Mouse (Mus musculus) G1E (cell line): ENCODE measurements around the gene Flt3l. TPM values are rescaled to one million over a fixed set of nuclear protein-coding genes. Genes with fewer than 3 reads are reported as not detected.

ENCODE experiments used
- ATAC-seq: 2 replicates; pipeline ENCODE4 v1.8.0; 2016; ENCODE audit warnings: mild to moderate bottlenecking; ENCODE audit not compliant: insufficient number of reproducible peaks, poor library complexity, low FRiP score, severe bottlenecking; ENCODE audit errors: extremely low read depth
- DNase-seq: peaks from one replicate; pipeline ENCODE4 v3.0.0; 2012; ENCODE audit warnings: low spot score
- H3K27me3 ChIP-seq: 2 replicates; pipeline ENCODE4 v1.6.1; 2012; ENCODE audit warnings: mild to moderate bottlenecking, low read length, inconsistent platforms; ENCODE audit not compliant: insufficient read depth
- H3K36me3 ChIP-seq: replicated peaks from 2 replicates; pipeline ENCODE3; 2012; ENCODE audit warnings: mild to moderate bottlenecking, inconsistent platforms
- H3K4me1 ChIP-seq: 2 replicates; pipeline ENCODE4 v1.6.1; 2012; ENCODE audit warnings: low read depth, low read length, inconsistent platforms, mixed read lengths; ENCODE audit not compliant: insufficient read depth
- H3K4me3 ChIP-seq: 2 replicates; pipeline ENCODE4 v1.5.1; 2012; ENCODE audit warnings: low read depth, mild to moderate bottlenecking, inconsistent platforms, low read length, moderate library complexity, mixed read lengths
- H3K9me3 ChIP-seq: replicated peaks from 2 replicates; pipeline ENCODE4 v1.6.1; 2012; ENCODE audit warnings: inconsistent platforms
- CTCF ChIP-seq: IDR thresholded peaks from 2 replicates; pipeline ENCODE4 v1.5.1; 2012; ENCODE audit warnings: low read depth, low read length, inconsistent platforms, mixed read lengths
- GATA1 ChIP-seq: IDR thresholded peaks from 2 replicates; pipeline ENCODE4 v1.6.1; 2012; ENCODE audit warnings: borderline replicate concordance, low read length, inconsistent platforms, mixed read lengths
- GATA2 ChIP-seq: IDR thresholded peaks from 2 replicates; pipeline ENCODE4 v1.6.1; 2012; ENCODE audit warnings: low read depth, low read length, inconsistent platforms, borderline replicate concordance
- POLR2AphosphoS5 ChIP-seq: IDR thresholded peaks from 2 replicates; pipeline ENCODE4 v1.6.1; 2012; ENCODE audit warnings: low read depth, low read length, inconsistent platforms; ENCODE audit not compliant: insufficient replicate concordance
- TAL1 ChIP-seq: conservative IDR thresholded peaks from 2 replicates; pipeline ENCODE4 v1.6.1; 2012; ENCODE audit warnings: low read depth, low read length, inconsistent platforms, mixed read lengths
- polyA plus RNA-seq: library from polyadenylated mRNA; stranded (reverse); fragments of >175 nt; gene quantifications from 2 replicates; pipeline ENCODE4 v1.2.3, GENCODE M21; 2012
- total RNA-seq, 2 experiments: library from RNA; stranded (forward) in 1 of 2; stranded (reverse) in 1 of 2; fragments of 200-1000 nt in 1 of 2; fragments of >200 nt in 1 of 2; fragmentation: Nextera tagmentation in 1 of 2; gene quantifications; 2 replicates each; pipeline ENCODE4 v1.2.3; 2014 to 2017

Gene Flt3l
- total and polyA plus RNA-seq, 3 experiments = 38.8 to 75.7 (median 41.0) TPM

GRCm38 (mm10) chr7:45125144-45125600 is 11.1 kb downstream of the Flt3l start:
- Histone ChIP-seq H3K9me3 (no peaks in the 10 kb centered on the region), H3K27me3 (no peaks in the 10 kb centered on the region), H3K4me3 (peak overlapping the region; percentile 93; the same call in 1 of the 2 replicates), H3K4me1 (peaks cover 71% of the 10 kb centered on the region), H3K36me3 (peaks cover 73% of the 10 kb centered on the region)
- DNase-seq (no peak), ATAC-seq (no peak)
- no peak for TF ChIP-seq CTCF
- no peak for TF ChIP-seq POLR2AphosphoS5
- no peak for TF ChIP-seq GATA1
- no peak for TF ChIP-seq TAL1
- no peak for TF ChIP-seq GATA2

GRCm38 (mm10) chr7:45124224-45125143 is 11.7 kb downstream of the Flt3l start, which contains the start of gene Rps11:
Gene Rps11 (minus strand): TSS chr7:45124439.
- H3K4me1 ChIP-seq = peaks cover 71% of the 10 kb centered on the region
- peaks cover 78% of the 10 kb centered on the region for H3K36me3 ChIP-seq
- ATAC-seq (peak; percentile 66), DNase-seq (peak; percentile 80)
- peak within 1 kb of the TSS; percentile 93 for H3K4me3 ChIP-seq
- H3K9me3 ChIP-seq = no peaks in the 10 kb centered on the region
- TF ChIP-seq POLR2AphosphoS5 = peak; percentile 97
- TF ChIP-seq GATA1 = no peak
- H3K27me3 ChIP-seq = no peaks in the 10 kb centered on the region

GRCm38 (mm10) chr7:45123186-45123570 is 13.1 kb downstream of the Flt3l start:
- Histone ChIP-seq H3K36me3 (peaks cover 88% of the 10 kb centered on the region), H3K9me3 (no peaks in the 10 kb centered on the region), H3K4me3 (peak overlapping the region; percentile 92), H3K27me3 (no peaks in the 10 kb centered on the region), H3K4me1 (peaks cover 78% of the 10 kb centered on the region)
- TF ChIP-seq CTCF = no peak
- TF ChIP-seq GATA1 = no peak
- no peak for TF ChIP-seq POLR2AphosphoS5
- TF ChIP-seq GATA2 = no peak
- no peak for TF ChIP-seq TAL1
- DNase-seq (peak; percentile 56), ATAC-seq (no peak)

DNA sequence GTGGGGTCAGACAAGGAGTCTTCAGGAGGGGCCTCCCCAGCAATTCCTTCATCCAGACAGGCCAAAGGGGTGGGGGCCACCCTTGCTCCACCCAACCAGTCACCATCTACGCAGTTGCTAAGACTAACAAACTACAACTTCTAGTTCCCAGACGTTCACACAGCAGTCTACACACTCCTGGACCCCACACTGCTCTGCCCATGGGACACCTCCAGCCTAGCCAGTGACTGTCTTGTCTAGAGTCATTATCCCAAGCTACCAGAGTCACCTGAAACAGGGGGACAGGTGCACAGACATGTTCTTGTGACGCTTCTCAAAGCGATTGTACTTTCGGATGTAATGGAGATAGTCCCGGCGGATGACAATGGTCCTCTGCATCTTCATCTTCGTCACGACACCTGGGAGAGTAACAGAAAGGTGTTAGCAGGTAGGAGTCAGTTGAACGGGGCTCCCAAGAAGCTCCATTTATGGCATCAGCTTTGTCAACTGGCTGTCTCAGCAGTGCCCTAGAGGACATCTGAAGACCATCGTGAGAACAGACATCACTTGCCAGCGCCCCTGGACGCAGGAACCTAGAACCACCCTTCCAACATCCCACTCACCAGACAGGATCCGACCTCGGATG is 13.6 kb downstream of the Flt3l start:
- ATAC-seq = no peak

DNA sequence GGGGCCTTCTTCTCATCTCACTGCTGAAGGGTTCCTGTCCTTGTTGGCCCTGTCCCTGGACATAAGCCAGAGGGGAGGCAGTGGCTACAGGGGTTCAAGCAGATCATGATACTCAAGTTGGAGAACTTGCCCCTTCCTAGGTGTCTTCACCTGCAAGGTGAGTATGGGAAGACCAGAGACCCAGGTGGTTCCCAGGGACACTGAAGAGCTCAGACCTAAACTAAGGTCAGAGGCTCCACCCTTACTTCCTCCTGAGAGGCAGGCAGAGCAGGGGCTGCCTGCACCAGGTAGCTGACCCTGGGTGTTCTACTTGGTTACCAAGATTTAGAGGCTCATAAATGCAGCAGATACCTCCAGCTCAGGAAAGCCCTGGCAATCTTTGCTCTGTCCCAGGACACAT is 14.3 kb downstream of the Flt3l start:
- no peak for ATAC-seq

More for the DNA sequence above, 13.6 kb downstream of the Flt3l start:
- no peak for DNase-seq
- peak overlapping the region; percentile 92 for H3K4me3 ChIP-seq
- H3K27me3 ChIP-seq = no peaks in the 10 kb centered on the region
- peaks cover 90% of the 10 kb centered on the region for H3K36me3 ChIP-seq
- no peaks in the 10 kb centered on the region for H3K9me3 ChIP-seq
- TF ChIP-seq GATA2 (no peak), POLR2AphosphoS5 (no peak), GATA1 (no peak), CTCF (no peak), TAL1 (no peak)
- H3K4me1 ChIP-seq = peaks cover 83% of the 10 kb centered on the region

GRCm38 (mm10) chr7:45121404-45121803 is 14.8 kb downstream of the Flt3l start:
- Histone ChIP-seq H3K27me3 (no peaks in the 10 kb centered on the region), H3K4me1 (peaks cover 80% of the 10 kb centered on the region), H3K36me3 (peaks cover 83% of the 10 kb centered on the region), H3K9me3 (no peaks in the 10 kb centered on the region), H3K4me3 (peak overlapping the region; percentile 92; the same call in 1 of the 2 replicates)
- ATAC-seq (no peak), DNase-seq (no peak)
- no peak for TF ChIP-seq GATA1
- no peak for TF ChIP-seq TAL1

More for the DNA sequence above, 14.3 kb downstream of the Flt3l start:
- H3K4me3 ChIP-seq = peak overlapping the region; percentile 92; the same call in 1 of the 2 replicates
- H3K36me3 ChIP-seq = peaks cover 88% of the 10 kb centered on the region
- H3K27me3 ChIP-seq = no peaks in the 10 kb centered on the region
- H3K9me3 ChIP-seq = no peaks in the 10 kb centered on the region
- peaks cover 85% of the 10 kb centered on the region for H3K4me1 ChIP-seq
- TF ChIP-seq GATA1 (no peak), GATA2 (no peak), CTCF (no peak), POLR2AphosphoS5 (no peak), TAL1 (no peak)
- no peak for DNase-seq
